Mouse (Mus musculus) cortical plate, adult 2 months (tissue): ENCODE measurements at regions not wholly inside any gene's neighbourhood (a gene's known extent, or its start where the extent isn't known, plus 50 kb on each side); places are given as distances from the start of the nearest gene placed in this dataset.

Experiments used
- CTCF ChIP-seq: fragments of 200-500 bp; IDR thresholded peaks from 2 replicates; pipeline ENCODE4 v1.5.1; 2011; ENCODE audit warnings: mild to moderate bottlenecking, control low read depth, low read length; ENCODE audit not compliant: insufficient read depth; ENCODE audit errors: extremely low read depth
- POLR2A ChIP-seq: fragments of 200-500 bp; IDR thresholded peaks from 2 replicates; pipeline ENCODE4 v1.6.1; 2011; ENCODE audit warnings: mild to moderate bottlenecking, low read length, control low read depth; ENCODE audit not compliant: insufficient read depth; ENCODE audit errors: extremely low read depth

DNA sequence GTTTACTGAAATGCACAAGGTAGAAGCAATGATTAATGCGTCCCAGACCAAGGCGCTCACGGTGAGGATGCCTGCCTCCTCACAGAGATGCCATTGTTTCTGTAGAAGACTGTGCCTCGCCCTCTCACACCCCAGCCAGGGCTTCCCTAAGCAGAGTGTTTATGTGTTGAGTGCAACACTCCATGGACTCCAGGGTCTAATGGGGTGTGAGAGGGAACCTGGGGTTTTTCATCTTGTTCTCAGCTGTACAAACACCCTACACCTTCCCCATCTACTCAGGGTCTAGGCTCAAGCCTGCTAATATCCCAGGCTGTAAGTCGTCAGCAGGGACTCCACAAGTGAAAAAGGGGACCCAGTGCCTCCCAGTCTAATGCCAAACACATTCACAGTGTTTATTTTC lies 620.2 kb downstream of the Rab28 start:
- TF ChIP-seq POLR2A (no peak), CTCF (no peak)
